Mouse (Mus musculus): ENCODE data around the gene Gm45837.

Gene Gm45837

GRCm38 (mm10) chr7:101463665-101464271, 53.1 kb downstream of the Gm45837 start:
- in situ Hi-C loops (cut with MboI, MseI): no loop called here

- in situ Hi-C loops (cut with MboI, MseI): no loop called here
These were observed 54.2 kb downstream of the Gm45837 start for GRCm38 (mm10) chr7:101464927-101465326.

GRCm38 (mm10) chr7:101465392-101465791, 54.7 kb downstream of the Gm45837 start:
- in situ Hi-C loops (cut with MboI, MseI): no loop called here

GRCm38 (mm10) chr7:101465850-101466580, 55.3 kb downstream of the Gm45837 start:
- in situ Hi-C loops (cut with MboI, MseI): no loop called here

GRCm38 (mm10) chr7:101466581-101467081, 55.9 kb downstream of the Gm45837 start:
- in situ Hi-C loops (cut with MboI, MseI): no loop called here

- in situ Hi-C loops (cut with MboI, MseI): no loop called here
These were observed 60.7 kb downstream of the Gm45837 start for GRCm38 (mm10) chr7:101471423-101471822.

GRCm38 (mm10) chr7:101471968-101472480, 61.3 kb downstream of the Gm45837 start:
- in situ Hi-C loops (cut with MboI, MseI): no loop called here

- in situ Hi-C loops (cut with MboI, MseI): no loop called here
These were observed 62.2 kb downstream of the Gm45837 start for GRCm38 (mm10) chr7:101472598-101473558.

GRCm38 (mm10) chr7:101474399-101474811, 63.7 kb downstream of the Gm45837 start:
- in situ Hi-C loops (cut with MboI, MseI): no loop called here

GRCm38 (mm10) chr7:101476028-101476427, 65.3 kb downstream of the Gm45837 start:
- in situ Hi-C loops (cut with MboI, MseI): no loop called here

- in situ Hi-C loops (cut with MboI, MseI): no loop called here
These were observed 65.8 kb downstream of the Gm45837 start for GRCm38 (mm10) chr7:101476493-101476892.

GRCm38 (mm10) chr7:101477200-101477599, 66.5 kb downstream of the Gm45837 start:
- in situ Hi-C loops (cut with MboI, MseI): no loop called here

- in situ Hi-C loops (cut with MboI, MseI): no loop called here
These were observed 67.4 kb downstream of the Gm45837 start for GRCm38 (mm10) chr7:101478099-101478498.

GRCm38 (mm10) chr7:101479841-101480240, 69.2 kb downstream of the Gm45837 start:
- in situ Hi-C loops (cut with MboI, MseI): no loop called here

GRCm38 (mm10) chr7:101480671-101481070, 70.0 kb downstream of the Gm45837 start:
- in situ Hi-C loops (cut with MboI, MseI): no loop called here

- in situ Hi-C loops (cut with MboI, MseI): no loop called here
These were observed 71.3 kb downstream of the Gm45837 start for GRCm38 (mm10) chr7:101481872-101482498.

GRCm38 (mm10) chr7:101482499-101483081, 71.9 kb downstream of the Gm45837 start:
- in situ Hi-C loops (cut with MboI, MseI): no loop called here

GRCm38 (mm10) chr7:101483498-101484115, 72.9 kb downstream of the Gm45837 start:
- in situ Hi-C loops (cut with MboI, MseI): no loop called here

GRCm38 (mm10) chr7:101487102-101487501, 76.4 kb downstream of the Gm45837 start:
- in situ Hi-C loops (cut with MboI, MseI): no loop called here

- in situ Hi-C loops (cut with MboI, MseI): no loop called here
These were observed 80.3 kb downstream of the Gm45837 start for GRCm38 (mm10) chr7:101490952-101491351.
